Mouse (Mus musculus) right cerebral cortex, postnatal 4 days (tissue): ENCODE data around the gene Zbtb42.
A peak's percentile ranks its signal among the peaks of the same experiment; 100 is the strongest.

Experiments
- DNase-seq: peaks from one replicate; pipeline ENCODE4 v3.0.0-alpha.2; 2022

Gene Zbtb42

DNA sequence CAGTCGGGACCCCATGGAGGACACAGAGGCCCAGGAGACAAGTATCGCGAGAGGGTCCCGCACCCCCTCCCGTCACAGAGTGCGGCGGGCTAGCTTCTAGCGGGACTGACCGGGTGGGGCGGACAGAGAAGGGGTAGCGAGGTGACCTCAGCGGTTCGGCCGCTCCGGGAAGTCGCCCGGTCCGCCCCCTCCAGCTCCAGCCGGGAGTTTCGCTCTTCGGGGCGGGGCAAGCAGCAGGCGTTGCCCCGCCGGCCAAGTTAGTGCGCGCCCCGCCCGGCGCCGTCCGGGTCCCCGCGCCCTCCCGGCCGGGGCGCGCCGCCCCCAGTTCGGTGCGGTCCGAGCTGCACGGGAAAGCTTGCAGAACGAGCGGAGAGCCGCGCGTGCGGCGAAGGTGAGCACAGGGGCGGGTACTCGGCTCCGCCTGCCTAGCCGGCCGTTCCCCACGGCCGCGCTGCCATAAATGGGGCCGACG, at the start of gene Zbtb42:
Gene Zbtb42, plus strand, starts transcription at position 274 of the 472 bp plus-strand sequence.
- no peak for DNase-seq

DNA sequence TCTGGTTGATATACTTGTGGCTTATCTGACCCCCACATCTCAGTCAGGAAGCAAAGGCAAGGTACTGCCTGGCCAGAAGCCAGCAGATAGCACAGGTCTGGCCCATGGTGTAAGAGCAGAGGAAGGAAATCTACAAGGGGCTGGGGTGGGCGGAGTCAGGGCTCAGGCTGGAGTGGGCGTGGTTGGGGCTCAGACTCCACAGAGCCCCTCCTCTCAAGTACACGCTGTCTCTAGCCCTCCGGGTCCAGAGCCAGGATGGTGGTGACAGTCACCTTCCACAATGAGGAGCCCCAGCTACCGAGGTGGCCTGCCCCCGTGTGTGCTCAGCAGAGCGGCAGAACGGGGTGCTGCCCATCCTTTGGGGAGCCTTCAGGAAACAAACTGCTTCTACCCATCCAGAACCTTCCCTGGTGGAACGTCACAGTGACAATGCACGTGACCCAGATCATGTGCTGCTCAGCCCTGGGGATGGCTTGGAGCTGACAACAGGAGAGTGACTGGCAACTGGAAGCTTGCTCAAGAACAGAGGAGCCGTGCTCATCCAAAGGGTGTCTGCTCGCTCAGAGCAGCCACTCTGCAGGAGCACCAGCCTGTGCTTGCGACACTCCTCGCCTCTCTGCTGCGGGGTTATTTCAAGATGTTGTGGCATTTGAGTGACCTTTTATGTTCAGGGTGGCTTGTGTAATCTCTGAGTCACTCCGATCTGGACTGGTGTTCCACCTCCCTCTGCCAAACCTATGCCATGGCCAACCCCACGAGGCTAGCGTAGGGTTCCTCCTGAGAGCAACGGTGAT, 49.5 kb upstream of the Zbtb42 start:
- DNase-seq, result peak; percentile 35

DNA sequence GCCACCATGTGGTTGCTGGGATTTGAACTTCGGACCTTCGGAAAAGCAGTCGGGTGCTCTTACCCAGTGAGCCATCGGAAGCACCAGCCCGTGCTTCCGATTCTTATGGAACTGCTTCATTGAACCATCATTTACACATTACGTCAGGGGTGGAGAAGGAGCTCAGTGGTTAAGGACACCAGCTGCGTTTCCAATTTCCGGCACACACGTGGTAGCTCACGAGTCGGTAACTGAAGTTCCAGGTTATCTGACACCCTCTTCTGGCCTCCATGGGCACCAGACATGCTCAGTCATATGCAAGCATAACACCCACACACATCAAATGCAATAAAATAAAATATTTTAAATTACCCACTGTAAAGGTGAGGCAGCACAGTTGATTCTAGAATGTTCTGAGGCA, 48.6 kb upstream of the Zbtb42 start:
- no peak for DNase-seq

DNA sequence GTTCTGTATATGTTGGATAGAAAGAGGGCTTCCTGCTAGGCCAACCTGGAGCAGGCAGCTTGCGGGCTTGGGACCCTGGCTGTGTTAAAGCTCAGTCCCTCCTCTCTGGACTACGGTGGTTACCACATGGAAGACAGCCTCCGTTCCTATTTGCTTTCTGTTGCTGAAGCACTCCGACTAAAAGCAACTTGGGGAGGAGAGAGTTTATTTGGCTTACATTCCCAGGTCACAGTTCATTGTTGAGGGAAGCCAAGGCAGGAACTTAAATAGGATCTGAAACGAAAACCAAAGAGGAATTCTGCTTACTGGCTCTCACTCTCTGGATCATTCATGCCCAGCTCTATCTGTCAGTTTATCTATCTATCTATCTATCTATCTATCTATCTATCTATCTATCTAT, 47.8 kb upstream of the Zbtb42 start:
- DNase-seq, result no peak

GRCm38 (mm10) chr12:112631472-112631871, 47.2 kb upstream of the Zbtb42 start:
- no peak for DNase-seq

DNA sequence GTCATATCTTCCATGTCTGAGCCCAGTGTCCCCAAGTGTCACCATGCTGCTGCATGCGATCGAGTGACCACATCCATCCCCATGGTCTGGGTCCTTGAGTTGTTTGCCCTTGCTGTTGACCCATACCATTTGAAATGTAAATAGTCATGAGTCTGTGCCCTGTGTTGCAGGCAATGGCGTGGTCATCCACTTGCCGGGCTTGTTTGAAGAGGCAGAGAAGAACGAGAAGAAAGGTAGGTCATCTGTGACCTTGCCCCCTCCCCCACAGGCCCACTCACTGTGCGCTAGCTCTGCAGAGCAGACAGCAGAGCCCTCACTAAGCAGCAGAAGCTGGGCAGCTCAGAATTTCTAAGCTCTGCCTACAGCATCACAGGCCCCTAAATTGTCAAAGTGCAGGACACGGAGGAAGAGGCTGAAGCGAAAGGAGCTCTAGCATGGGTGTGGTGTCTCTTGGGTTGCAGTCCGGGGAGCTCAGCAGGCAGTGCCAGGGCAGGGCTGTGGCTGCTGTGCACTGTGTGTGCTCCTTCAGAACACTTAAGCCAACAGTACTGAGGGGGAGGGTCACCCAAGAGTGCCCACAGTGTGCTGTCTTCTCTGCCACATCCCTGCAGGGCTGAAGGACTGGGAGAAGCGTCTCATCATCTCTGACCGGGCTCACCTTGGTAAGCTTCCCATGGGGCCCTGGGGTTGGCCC, 46.4 kb upstream of the Zbtb42 start:
- no peak for DNase-seq

DNA sequence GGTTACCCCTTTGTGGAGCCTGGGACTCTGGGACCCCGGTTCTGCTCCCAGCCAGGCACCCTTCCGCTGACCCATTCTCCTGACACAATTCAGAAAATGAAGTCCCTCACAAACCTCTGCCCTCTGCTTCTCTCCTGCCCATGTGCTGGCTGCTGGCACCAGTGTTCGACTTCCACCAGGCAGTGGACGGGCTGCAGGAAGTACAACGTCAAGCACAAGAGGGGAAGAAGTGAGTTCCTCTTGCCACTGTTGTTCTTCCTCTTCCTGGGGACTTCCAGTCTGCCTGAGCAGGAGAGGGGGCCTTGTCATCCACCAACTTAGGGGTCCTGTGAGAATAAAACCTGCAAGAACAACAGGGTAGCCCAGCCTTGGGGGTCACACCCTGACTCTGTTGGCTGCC, 45.7 kb upstream of the Zbtb42 start:
- DNase-seq, result no peak

DNA sequence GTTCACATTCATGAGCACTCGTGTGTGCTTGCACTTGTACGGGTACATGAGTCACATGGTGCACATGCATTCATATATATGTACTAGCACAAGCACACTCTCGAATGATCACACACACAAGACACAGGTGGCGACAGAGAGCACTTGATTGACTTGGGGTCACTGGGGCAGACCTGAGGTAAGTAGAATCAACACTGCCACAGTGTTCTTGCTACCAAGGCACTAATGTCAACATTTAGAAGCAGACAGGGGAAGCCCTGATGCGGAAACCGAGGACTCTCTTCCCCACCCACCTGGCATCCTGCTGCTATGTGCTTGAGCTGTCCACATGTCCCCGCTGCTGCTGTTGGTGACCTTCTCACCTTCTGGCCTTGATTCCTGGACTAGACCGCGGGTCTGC, 44.9 kb upstream of the Zbtb42 start:
- DNase-seq, result no peak

- no peak for DNase-seq
Measured at GRCm38 (mm10) chr12:112639526-112639925, 39.1 kb upstream of the Zbtb42 start.

GRCm38 (mm10) chr12:112643126-112643525, 35.5 kb upstream of the Zbtb42 start:
- DNase-seq, result no peak

DNA sequence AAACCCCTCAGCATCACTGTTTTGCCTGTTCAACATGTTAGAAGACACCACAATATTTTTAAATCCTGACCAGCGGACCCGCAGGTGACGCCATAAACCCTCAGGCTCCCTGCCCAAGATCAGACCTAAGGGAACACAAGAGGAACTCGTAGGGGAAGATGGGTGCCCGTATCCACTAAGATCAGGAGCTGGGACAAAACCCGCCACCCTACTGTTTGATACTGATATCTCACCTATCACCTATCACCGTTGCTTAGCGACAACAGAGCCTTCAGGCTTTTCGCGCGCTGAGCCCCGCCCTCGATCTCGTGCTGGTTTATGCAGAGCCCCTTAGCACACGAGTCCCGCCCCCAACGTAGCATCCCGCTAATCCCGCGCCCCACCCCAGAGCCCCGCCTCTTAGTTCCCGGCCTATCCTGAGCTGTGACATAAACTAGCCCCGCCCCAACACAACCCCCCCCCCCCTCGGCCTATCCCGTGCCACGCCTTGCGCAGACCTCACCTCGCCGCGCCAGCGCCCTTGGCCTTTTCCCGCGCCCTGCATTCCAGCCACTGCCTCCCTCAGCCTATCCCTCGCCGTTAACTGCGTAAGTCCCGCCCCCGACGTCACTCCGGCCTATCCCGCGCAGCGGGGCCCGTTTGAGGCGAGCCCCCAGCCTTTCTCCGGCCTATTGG, 34.3 kb upstream of the Zbtb42 start, which contains the start of gene Siva1:
Gene Siva1, plus strand, starts transcription at position 500 of the 675 bp plus-strand sequence.
- peak; percentile 93 for DNase-seq

DNA sequence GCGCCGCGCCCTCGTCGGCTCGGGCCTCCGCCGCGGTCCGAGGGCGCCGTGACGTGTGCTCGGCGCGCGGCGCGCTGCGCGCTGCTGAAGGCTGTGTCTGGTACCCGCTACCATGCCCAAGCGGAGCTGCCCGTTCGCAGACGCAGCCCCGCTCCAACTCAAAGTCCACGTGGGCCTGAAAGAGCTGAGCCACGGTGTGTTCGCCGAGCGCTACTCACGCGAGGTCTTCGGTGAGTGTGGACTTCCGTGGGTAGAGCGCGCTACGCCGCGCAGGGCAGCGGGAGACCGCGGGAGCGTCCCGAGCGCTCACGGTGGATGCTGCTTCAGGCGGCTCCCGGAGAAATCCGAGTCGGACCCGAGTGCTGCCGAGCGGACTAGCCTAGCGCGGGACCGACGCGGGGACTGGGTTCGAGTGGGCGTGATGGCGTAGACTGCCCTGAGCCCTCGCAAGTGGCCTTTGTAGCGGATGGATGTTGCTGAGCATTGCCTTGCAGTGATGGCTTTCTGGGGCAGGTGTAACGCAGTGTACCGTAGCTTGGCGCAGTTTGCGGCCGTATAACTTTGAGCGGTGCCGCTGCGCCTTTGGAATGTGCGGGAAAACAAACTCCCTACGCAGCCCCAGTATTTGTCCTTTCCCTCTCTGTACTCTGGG, 33.6 kb upstream of the Zbtb42 start:
- DNase-seq, result peak; percentile 62

GRCm38 (mm10) chr12:112646139-112646538, 32.5 kb upstream of the Zbtb42 start:
- no peak for DNase-seq

- no peak for DNase-seq
Measured at GRCm38 (mm10) chr12:112648081-112648480, 30.5 kb upstream of the Zbtb42 start.

GRCm38 (mm10) chr12:112651778-112652439, 26.7 kb upstream of the Zbtb42 start:
- no peak for DNase-seq

DNA sequence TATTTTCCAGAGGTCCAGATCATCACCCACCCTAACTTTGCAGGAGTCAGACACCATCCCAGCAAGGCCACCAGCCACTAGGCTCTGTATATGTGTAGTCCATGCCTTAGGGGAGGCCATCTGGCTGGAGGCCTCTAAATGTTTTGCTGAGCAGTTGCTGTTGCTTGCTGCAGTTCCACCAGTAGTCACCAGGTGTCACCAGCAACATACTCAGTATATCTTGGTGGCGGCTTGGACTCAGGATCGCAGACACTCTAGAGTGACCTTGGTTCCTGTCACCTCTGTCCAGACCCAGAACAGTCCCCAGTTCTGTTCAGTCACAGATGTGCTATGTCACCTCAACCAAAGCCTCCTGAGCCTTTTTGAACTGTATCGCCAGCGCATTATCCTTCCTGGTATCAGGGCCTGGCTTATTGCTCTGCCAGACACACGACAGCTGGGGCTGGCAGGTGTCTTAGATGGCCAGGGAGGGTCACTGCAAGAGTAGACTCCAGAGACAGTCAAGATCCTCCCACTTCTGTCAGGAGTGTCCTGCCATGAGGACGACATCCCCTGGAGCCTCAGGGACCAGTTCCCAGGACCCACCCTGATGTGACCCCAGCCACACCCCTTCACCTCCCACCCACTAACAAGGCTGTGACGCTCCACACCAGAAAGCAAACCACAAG, 25.3 kb upstream of the Zbtb42 start:
- peak; percentile 87 for DNase-seq

DNA sequence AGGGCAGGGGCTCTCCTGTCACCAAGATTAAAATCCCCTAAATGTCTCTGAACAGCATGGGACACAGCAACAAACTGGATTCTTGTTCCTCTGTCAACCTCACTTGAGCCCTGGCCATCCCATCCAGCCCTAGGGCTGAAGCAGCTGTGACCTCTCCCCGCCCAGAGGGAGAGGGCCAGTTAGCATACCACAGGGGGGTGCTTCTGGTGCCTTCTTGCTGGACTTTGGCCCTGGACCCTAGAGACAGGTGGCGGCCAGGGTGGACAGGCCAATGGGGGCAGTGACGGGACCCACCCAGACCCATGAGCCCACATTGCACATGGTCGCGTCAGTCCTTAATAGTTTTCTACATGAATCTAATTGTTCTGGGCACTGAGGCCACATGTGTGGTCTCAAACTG, 24.6 kb upstream of the Zbtb42 start:
- DNase-seq, result no peak

GRCm38 (mm10) chr12:112658619-112659018, 20.0 kb upstream of the Zbtb42 start:
- DNase-seq, result peak; percentile 46

GRCm38 (mm10) chr12:112659109-112659508, 19.5 kb upstream of the Zbtb42 start:
- peak; percentile 81 for DNase-seq

GRCm38 (mm10) chr12:112660576-112661326, 17.9 kb upstream of the Zbtb42 start:
- peak; percentile 61 for DNase-seq

GRCm38 (mm10) chr12:112661327-112661605, 17.4 kb upstream of the Zbtb42 start:
- no peak for DNase-seq
